Mouse (Mus musculus): ENCODE results near the gene Cd4. TPM values are rescaled to one million over a fixed set of nuclear protein-coding genes. Genes with fewer than 3 reads are reported as not detected.

Cd4 gene
- polyA plus RNA-seq, 1 experiment from 2014 or later = 0.14 TPM

DNA sequence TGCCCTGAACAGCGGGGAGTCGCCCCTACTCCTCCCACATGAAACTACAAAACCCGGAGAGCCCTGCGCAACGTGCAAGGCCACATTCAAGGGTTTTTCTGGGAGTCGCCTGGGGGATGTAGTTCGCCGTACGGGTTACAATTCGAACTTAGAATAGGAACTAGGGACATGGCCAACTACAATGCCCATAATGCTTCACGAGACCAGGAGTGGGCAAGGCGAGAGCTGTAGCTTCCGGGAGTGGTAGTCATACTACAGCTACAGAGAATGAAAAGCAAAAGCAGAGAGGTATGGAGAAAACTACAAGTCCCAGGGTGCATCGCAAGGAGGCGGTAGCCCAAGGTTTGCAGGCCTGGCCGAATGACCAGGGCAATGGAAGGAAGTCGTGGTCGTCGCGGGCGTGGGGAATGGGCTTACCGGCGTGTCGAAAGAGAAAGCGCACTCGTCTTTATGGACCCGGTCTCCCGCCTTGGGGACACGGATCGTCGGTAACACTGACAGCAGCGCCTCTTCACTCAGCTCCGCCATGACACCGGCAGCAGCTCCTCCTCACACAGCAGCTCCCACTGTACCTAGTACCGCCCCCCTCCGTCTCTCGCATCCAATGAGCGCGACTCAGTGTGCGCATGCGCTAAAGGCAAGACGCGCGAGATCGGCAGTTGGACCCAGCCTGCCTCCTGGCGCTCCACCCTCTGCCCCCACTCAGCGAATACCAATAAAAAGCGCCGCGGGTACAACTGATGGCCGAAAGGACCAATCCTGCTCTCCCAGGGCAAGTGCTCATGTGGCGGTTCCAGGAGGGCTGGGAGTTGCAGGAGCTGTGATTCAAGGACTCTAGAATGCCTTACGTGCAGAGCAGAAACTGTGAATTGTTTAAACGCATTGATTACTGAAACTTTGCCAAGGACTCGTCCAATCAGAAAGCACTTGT lies 58.9 kb downstream of the Cd4 start, which contains the start of the genes Usp5 and Cdca3:
TSS of gene Usp5 (minus strand) at position 617 of the 931 bp plus-strand sequence.
TSS of gene Cdca3 (plus strand) at position 680 of the 931 bp plus-strand sequence.
- Histone ChIP-seq H3K4me2 (ENCODE audit: low read depth, low read length) (peak within 1 kb of the TSS; percentile 96), H3K9ac (ENCODE audit: low read depth, low read length) (peak within 1 kb of the TSS; percentile 89), H3K4me1 (ENCODE audit: control insufficient read depth, low read depth, low read length) (peaks cover 18% of the 10 kb centered on the region), H3K27ac (ENCODE audit: low read length) (peak within 1 kb of the TSS; percentile 96), H3K9me3 (replicated peaks; ENCODE audit: control insufficient read depth, low read length) (no peaks in the 10 kb centered on the region), H3K4me3 (ENCODE audit: low read depth, low read length) (peak within 1 kb of the TSS; percentile 81), H3K27me3 (ENCODE audit: control insufficient read depth, insufficient read depth, low read depth, low read length) (no peaks in the 10 kb centered on the region), H3K36me3 (ENCODE audit: control insufficient read depth, insufficient read depth) (peaks cover 45% of the 10 kb centered on the region)
- ATAC-seq (ENCODE audit: low read depth) = peak; percentile 85
- under 1% methylated on average over 53 of the region's 55 CpGs for WGBS (ENCODE audit: insufficient replicate concordance)

DNA sequence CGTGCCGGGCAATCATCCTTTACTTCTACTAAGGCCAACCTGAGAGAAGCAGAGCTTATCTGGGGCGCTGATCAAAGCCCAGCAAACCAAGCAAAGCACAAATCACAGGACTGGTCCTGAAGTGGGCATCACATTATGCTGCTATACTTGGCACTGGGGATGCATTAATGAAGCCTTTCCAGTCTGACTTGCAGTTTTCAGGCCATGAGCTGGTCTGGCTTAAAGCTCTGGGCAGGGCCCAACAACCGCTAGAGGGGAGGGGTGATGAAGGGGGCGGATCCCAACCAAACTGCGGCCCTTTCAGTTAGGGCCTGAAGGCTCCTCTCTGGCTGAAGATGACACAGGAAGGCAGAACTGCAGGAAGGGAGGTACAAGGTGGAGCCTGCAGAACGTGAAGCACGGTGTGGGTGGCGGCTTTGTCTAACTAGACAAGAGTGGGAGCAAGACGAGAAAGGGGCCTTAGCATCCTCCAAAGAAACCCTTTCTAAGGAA lies 59.9 kb downstream of the Cd4 start:
- H3K27ac ChIP-seq (ENCODE audit: low read length) = peak overlapping the region; percentile 51
- peaks cover 45% of the 10 kb centered on the region for H3K36me3 ChIP-seq (ENCODE audit: control insufficient read depth, insufficient read depth)
- peak overlapping the region; percentile 62 for H3K9ac ChIP-seq (ENCODE audit: low read depth, low read length)
- no peak for ATAC-seq (ENCODE audit: low read depth)
- no peaks in the 10 kb centered on the region for H3K27me3 ChIP-seq (ENCODE audit: control insufficient read depth, insufficient read depth, low read depth, low read length)
- H3K9me3 ChIP-seq (replicated peaks; ENCODE audit: control insufficient read depth, low read length) = no peaks in the 10 kb centered on the region
- peak overlapping the region; percentile 96 for H3K4me2 ChIP-seq (ENCODE audit: low read depth, low read length)
- WGBS (ENCODE audit: insufficient replicate concordance) = 16% methylated on average over 10 of the region's 10 CpGs
- peaks cover 18% of the 10 kb centered on the region for H3K4me1 ChIP-seq (ENCODE audit: control insufficient read depth, low read depth, low read length)
- H3K4me3 ChIP-seq (ENCODE audit: low read depth, low read length) = peak overlapping the region; percentile 81

DNA sequence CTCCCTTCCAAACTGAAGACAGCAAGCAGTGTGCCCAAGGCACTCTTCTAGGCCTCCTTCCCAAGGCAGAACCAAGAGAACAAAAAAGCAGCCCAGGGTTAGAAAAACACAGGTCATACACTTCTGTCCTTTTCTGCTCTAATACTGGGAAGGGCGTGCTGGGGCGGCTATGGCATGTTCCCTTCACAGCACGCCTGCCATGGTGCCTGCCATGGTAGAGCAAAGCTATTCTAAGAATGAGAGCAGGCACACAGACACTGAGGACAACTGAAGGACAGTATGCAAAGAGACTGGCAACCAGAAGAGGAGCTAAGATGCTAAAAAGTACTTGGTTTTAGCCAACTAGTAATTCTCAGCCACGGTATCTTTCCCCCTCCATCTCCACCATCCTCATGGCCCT lies 66.0 kb downstream of the Cd4 start:
- Histone ChIP-seq H3K9ac (ENCODE audit: low read depth, low read length) (no peak overlapping the region), H3K27me3 (ENCODE audit: control insufficient read depth, insufficient read depth, low read depth, low read length) (no peaks in the 10 kb centered on the region), H3K27ac (ENCODE audit: low read length) (no peak overlapping the region), H3K9me3 (replicated peaks; ENCODE audit: control insufficient read depth, low read length) (no peaks in the 10 kb centered on the region), H3K4me3 (ENCODE audit: low read depth, low read length) (no peak overlapping the region), H3K36me3 (ENCODE audit: control insufficient read depth, insufficient read depth) (peaks cover 58% of the 10 kb centered on the region), H3K4me1 (ENCODE audit: control insufficient read depth, low read depth, low read length) (no peaks in the 10 kb centered on the region), H3K4me2 (ENCODE audit: low read depth, low read length) (no peak overlapping the region)
- no peak for ATAC-seq (ENCODE audit: low read depth)
- 86% methylated on average over 4 of the region's 4 CpGs for WGBS (ENCODE audit: insufficient replicate concordance)

DNA sequence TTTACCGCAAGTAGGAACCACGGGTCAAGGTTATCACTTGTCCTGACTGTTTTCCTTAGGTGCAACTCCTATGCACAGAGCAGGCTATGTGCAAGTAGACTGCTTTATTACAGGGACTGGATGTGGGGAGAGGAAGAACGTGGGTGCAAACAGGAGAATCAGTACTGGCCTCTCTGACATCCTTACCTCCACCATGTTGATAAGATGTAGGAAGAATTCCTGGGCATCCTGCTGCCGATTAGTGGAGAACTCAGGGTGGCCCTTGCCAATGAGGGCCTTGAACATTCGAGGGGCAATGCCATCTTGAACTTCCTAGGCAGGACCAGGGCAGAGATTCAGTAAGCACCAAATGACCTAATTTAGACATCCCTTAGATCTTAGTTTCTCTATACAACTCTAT lies 67.1 kb downstream of the Cd4 start:
- WGBS (ENCODE audit: insufficient replicate concordance) = 74% methylated on average over 5 of the region's 5 CpGs
- Histone ChIP-seq H3K4me2 (ENCODE audit: low read depth, low read length) (no peak overlapping the region), H3K4me3 (ENCODE audit: low read depth, low read length) (no peak overlapping the region), H3K4me1 (ENCODE audit: control insufficient read depth, low read depth, low read length) (no peaks in the 10 kb centered on the region), H3K9me3 (replicated peaks; ENCODE audit: control insufficient read depth, low read length) (no peaks in the 10 kb centered on the region), H3K36me3 (ENCODE audit: control insufficient read depth, insufficient read depth) (peaks cover 56% of the 10 kb centered on the region), H3K27me3 (ENCODE audit: control insufficient read depth, insufficient read depth, low read depth, low read length) (no peaks in the 10 kb centered on the region), H3K27ac (ENCODE audit: low read length) (no peak overlapping the region), H3K9ac (ENCODE audit: low read depth, low read length) (no peak overlapping the region)
- ATAC-seq (ENCODE audit: low read depth) = no peak

DNA sequence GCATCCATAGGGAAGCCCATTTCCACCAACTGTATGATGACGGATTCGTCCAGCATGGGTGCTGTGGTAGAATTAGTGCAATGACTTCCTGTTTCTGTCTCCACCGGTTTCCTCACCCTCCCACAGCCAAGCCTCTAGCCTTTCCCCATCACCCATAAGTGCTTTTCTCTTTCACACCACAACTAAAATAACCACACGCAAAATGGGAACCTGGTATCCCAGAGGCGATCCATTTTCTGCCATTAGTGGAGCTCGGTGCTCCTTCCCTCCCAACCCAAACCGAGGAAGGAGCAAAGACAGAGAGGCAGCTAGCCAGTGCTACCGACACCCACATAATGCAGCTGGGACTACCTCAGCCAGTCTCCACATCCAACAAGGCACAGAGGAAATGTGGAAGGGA lies 70.0 kb downstream of the Cd4 start:
- no peak for ATAC-seq (ENCODE audit: low read depth)
- peaks cover 15% of the 10 kb centered on the region for H3K4me1 ChIP-seq (ENCODE audit: control insufficient read depth, low read depth, low read length)
- 56% methylated on average over 8 of the region's 8 CpGs for WGBS (ENCODE audit: insufficient replicate concordance)
- no peaks in the 10 kb centered on the region for H3K27me3 ChIP-seq (ENCODE audit: control insufficient read depth, insufficient read depth, low read depth, low read length)
- no peak overlapping the region for H3K4me3 ChIP-seq (ENCODE audit: low read depth, low read length)
- H3K9ac ChIP-seq (ENCODE audit: low read depth, low read length) = no peak overlapping the region
- H3K36me3 ChIP-seq (ENCODE audit: control insufficient read depth, insufficient read depth) = peaks cover 35% of the 10 kb centered on the region
- no peak overlapping the region for H3K4me2 ChIP-seq (ENCODE audit: low read depth, low read length)
- H3K27ac ChIP-seq (ENCODE audit: low read length) = peak overlapping the region; percentile 58; the same call in 1 of the 2 replicates
- H3K9me3 ChIP-seq (replicated peaks; ENCODE audit: control insufficient read depth, low read length) = no peaks in the 10 kb centered on the region

DNA sequence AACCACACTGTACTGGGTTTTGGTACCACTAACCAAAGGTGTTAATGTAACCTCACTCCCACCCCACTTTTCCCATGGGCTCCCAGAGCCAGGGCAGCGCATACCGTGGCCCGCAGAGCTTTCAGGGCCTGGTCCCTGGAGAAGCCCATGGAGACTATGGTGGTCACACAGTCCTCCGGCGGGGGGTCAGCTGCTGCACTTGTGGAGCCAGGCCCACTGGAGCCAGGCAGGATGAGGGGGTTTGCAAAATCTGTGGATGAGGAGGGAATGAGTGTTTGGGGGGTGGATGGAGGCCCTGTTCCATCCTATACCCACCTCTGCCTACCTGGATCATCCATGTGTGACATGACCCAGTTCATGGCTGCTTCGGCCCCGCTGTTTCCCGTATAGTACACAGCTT lies 70.5 kb downstream of the Cd4 start:
- Histone ChIP-seq H3K27me3 (ENCODE audit: control insufficient read depth, insufficient read depth, low read depth, low read length) (no peaks in the 10 kb centered on the region), H3K9me3 (replicated peaks; ENCODE audit: control insufficient read depth, low read length) (no peaks in the 10 kb centered on the region), H3K4me3 (ENCODE audit: low read depth, low read length) (no peak overlapping the region), H3K27ac (ENCODE audit: low read length) (no peak overlapping the region), H3K36me3 (ENCODE audit: control insufficient read depth, insufficient read depth) (peaks cover 32% of the 10 kb centered on the region), H3K9ac (ENCODE audit: low read depth, low read length) (no peak overlapping the region), H3K4me2 (ENCODE audit: low read depth, low read length) (no peak overlapping the region), H3K4me1 (ENCODE audit: control insufficient read depth, low read depth, low read length) (peaks cover 19% of the 10 kb centered on the region)
- WGBS (ENCODE audit: insufficient replicate concordance) = 89% methylated on average over 8 of the region's 8 CpGs
- no peak for ATAC-seq (ENCODE audit: low read depth)

DNA sequence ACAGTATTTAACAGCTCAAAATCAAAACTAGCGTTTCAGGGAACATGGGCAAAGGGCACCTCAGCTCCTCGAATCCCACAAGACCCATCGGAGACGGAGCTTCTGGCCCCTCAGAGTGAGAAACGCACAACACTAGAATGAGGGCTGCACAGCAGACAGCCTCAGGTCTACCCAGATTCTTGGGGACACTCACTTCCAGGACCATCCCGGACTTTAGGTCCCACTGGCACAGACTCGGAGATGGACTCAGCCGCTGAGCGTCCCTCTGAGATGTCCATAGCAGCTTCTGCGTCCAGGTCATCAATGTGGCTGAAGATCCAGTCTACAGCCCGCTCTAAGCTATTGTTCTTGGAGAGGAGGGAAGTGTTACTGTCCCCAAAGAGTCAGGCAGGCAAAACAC lies 70.9 kb downstream of the Cd4 start:
- 86% methylated on average over 11 of the region's 11 CpGs for WGBS (ENCODE audit: insufficient replicate concordance)
- Histone ChIP-seq H3K4me1 (ENCODE audit: control insufficient read depth, low read depth, low read length) (peaks cover 24% of the 10 kb centered on the region), H3K9ac (ENCODE audit: low read depth, low read length) (no peak overlapping the region), H3K36me3 (ENCODE audit: control insufficient read depth, insufficient read depth) (peaks cover 34% of the 10 kb centered on the region), H3K4me2 (ENCODE audit: low read depth, low read length) (no peak overlapping the region), H3K4me3 (ENCODE audit: low read depth, low read length) (no peak overlapping the region), H3K27ac (ENCODE audit: low read length) (no peak overlapping the region), H3K27me3 (ENCODE audit: control insufficient read depth, insufficient read depth, low read depth, low read length) (no peaks in the 10 kb centered on the region), H3K9me3 (replicated peaks; ENCODE audit: control insufficient read depth, low read length) (no peaks in the 10 kb centered on the region)
- no peak for ATAC-seq (ENCODE audit: low read depth)

DNA sequence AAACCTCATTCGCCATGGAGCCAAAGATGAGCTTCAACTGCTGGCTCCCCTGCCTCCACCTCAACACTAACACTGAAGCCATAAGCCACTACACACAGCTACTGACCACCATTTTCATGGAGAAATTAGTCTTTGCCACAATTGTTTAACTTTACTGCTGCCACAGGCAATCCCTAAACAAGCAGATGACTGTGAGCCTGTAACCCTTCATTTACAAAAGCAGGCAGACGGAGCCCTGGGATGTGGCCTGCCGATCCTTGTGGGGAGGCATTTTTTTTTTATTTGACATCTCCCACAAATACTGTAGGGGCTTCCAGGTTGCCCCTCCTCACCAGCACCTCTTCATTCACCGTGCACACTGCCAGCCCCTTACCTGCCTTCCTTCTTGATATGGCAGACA lies 71.4 kb downstream of the Cd4 start:
- Histone ChIP-seq H3K36me3 (ENCODE audit: control insufficient read depth, insufficient read depth) (peaks cover 37% of the 10 kb centered on the region), H3K27me3 (ENCODE audit: control insufficient read depth, insufficient read depth, low read depth, low read length) (no peaks in the 10 kb centered on the region), H3K9ac (ENCODE audit: low read depth, low read length) (no peak overlapping the region), H3K4me2 (ENCODE audit: low read depth, low read length) (no peak overlapping the region), H3K4me1 (ENCODE audit: control insufficient read depth, low read depth, low read length) (peaks cover 29% of the 10 kb centered on the region), H3K27ac (ENCODE audit: low read length) (no peak overlapping the region), H3K9me3 (replicated peaks; ENCODE audit: control insufficient read depth, low read length) (no peaks in the 10 kb centered on the region), H3K4me3 (ENCODE audit: low read depth, low read length) (no peak overlapping the region)
- 81% methylated on average over 4 of the region's 4 CpGs for WGBS (ENCODE audit: insufficient replicate concordance)
- ATAC-seq (ENCODE audit: low read depth) = no peak
